Mouse (Mus musculus): ENCODE measurements around the gene Ppip5k1. TPM values are rescaled to one million over a fixed set of nuclear protein-coding genes. Genes with fewer than 3 reads are reported as not detected.
A peak's percentile ranks its signal among the peaks of the same experiment; 100 is the strongest.

Gene Ppip5k1
- polyA plus RNA-seq, 1 experiment from 2014 or later: 12.5 TPM

DNA sequence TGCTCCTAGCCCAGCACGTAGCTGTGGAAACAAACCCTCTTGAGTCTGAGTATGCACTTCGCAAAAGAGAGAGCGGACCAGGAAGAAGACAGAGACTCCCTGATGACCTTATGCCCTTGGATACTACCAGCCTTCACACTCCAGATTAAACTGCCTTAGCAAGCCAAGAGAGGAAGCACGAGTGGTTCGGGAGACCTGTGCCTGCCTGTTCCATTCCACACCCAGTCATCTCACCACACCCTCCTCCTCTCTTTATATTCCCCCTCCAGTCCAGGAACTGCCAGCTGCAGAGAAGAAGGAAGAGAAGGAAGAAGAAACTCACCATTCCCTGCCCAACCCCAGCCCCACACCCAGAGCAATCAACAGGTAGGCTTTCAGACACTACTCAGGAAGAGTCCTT is 2.3 kb upstream of the Ppip5k1 start, which contains the start of gene Ckmt1:
TSS of gene Ckmt1 (plus strand) at position 221 of the 400 bp plus-strand sequence.
- H3K27me3 ChIP-seq: peaks cover 36% of the 10 kb centered on the region
- H3K4me2 ChIP-seq: peak within 1 kb of the TSS; percentile 60
- no peak for ATAC-seq (ENCODE audit: low FRiP score)
- 64% methylated on average over 5 of the region's 5 CpGs for WGBS
- no peak within 1 kb of the TSS for H3K27ac ChIP-seq
- peak within 1 kb of the TSS; percentile 35 for H3K4me3 ChIP-seq (replicated peaks)
- peak within 1 kb of the TSS; percentile 56 for H3K9ac ChIP-seq
- peaks cover 19% of the 10 kb centered on the region for H3K4me1 ChIP-seq
- no peaks in the 10 kb centered on the region for H3K9me3 ChIP-seq
- no peaks in the 10 kb centered on the region for H3K36me3 ChIP-seq (replicated peaks)

DNA sequence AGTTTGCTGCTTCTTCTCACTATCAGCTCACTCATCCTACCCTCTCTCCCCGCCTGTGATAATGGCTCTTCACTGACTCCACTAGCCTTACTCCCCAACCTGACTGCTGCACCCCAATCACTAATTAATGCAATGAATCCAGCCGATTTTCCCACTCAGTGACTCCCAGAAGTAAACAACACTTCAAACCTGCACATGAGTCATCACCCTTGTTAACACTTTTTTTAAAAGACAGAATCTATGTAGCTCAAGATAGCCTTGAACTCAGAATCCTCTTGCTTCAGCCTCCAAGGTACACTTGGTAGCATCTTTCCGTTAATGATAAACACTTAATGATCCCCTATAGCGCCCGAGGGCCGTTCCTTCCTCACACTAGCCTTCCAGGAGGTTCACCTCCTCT is 818 bp downstream of the Ppip5k1 start:
- Histone ChIP-seq H3K36me3 (replicated peaks) (no peaks in the 10 kb centered on the region; the same call in 1 of the 2 replicates), H3K9ac (peak overlapping the region; percentile 88), H3K4me3 (replicated peaks) (peak overlapping the region; percentile 67), H3K4me1 (peaks cover 19% of the 10 kb centered on the region), H3K4me2 (peak overlapping the region; percentile 79), H3K27ac (peak overlapping the region; percentile 77; the same call in 1 of the 2 replicates), H3K9me3 (no peaks in the 10 kb centered on the region), H3K27me3 (peaks cover 29% of the 10 kb centered on the region)
- ATAC-seq (ENCODE audit: low FRiP score): no peak
- 2% methylated on average over 6 of the region's 6 CpGs for WGBS

DNA sequence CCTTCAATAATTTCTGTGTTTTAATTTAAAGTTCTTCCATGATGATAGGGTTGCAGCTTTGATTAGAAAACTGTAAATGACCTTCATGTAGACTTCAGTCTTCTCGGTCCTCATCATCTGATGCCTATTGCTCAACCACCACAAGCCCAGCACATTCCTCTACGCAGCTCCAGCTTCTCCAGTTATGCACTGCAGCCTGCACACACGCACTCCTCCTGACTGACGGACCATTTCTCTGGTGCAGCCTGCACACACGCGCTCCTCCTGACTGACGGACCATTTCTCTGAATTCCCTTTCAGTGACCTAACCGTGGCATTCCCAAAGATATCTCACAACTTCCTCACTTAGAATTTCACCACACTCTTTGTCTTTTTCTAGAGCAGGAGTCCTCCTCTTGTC is 2.0 kb downstream of the Ppip5k1 start:
- H3K27ac ChIP-seq: no peak overlapping the region
- no peak overlapping the region for H3K4me2 ChIP-seq
- peaks cover 19% of the 10 kb centered on the region for H3K27me3 ChIP-seq
- H3K9me3 ChIP-seq: no peaks in the 10 kb centered on the region
- ATAC-seq (ENCODE audit: low FRiP score): no peak
- peaks cover 11% of the 10 kb centered on the region for H3K4me1 ChIP-seq
- no peak overlapping the region for H3K4me3 ChIP-seq (replicated peaks)
- WGBS: 72% methylated on average over 8 of the region's 8 CpGs
- H3K9ac ChIP-seq: no peak overlapping the region
- no peaks in the 10 kb centered on the region; the same call in 1 of the 2 replicates for H3K36me3 ChIP-seq (replicated peaks)

DNA sequence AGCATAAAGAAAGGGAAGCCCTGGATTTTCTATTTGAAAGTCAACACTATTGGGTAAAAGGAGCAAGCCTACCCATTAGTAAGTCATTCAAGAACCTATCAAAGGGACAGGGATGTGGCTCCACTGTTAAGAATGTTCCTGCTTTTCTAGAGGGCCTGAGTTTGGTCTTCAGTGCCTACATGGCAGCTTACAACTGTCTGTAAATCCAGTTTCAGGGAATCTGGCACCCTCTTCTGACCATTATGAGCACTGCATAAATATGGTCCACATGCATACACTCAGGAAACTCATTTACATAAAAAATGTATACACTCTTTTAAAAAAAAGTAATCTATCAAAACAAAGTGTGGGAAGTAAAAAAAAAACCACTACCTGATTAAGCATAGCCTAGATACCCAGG is 16.1 kb downstream of the Ppip5k1 start:
- ATAC-seq (ENCODE audit: low FRiP score): no peak
- peaks cover 6% of the 10 kb centered on the region; the same call in 1 of the 2 replicates for H3K9me3 ChIP-seq

DNA sequence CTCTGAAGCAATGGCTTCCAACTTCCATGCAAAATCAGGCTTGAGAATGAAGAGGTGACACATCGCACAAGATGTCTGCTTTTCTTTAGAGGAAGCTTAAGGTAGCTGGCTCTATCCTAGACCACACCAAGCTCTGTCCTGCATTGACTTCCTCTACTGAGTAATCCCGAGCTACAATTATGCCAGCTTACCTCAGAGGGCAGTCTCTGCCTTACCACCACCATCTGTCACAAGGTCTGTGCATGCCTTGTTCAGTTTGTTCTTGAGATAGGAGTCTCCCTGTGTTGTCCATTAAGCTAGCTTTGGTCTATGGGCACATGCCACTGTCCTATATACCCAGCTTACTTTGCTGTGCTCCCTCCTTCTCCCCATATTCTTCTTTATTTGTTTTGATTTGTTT is 25.7 kb downstream of the Ppip5k1 start:
- Histone ChIP-seq H3K27ac (no peak overlapping the region), H3K36me3 (replicated peaks) (peaks cover 11% of the 10 kb centered on the region), H3K4me2 (no peak overlapping the region), H3K9ac (no peak overlapping the region), H3K27me3 (no peaks in the 10 kb centered on the region), H3K4me3 (replicated peaks) (no peak overlapping the region), H3K4me1 (no peaks in the 10 kb centered on the region), H3K9me3 (no peaks in the 10 kb centered on the region)
- 94% methylated on average over 2 of the region's 2 CpGs for WGBS
- ATAC-seq (ENCODE audit: low FRiP score): no peak

More for the DNA sequence above, 16.1 kb downstream of the Ppip5k1 start:
- H3K27ac ChIP-seq: no peak overlapping the region
- H3K36me3 ChIP-seq (replicated peaks): peaks cover 7% of the 10 kb centered on the region; the same call in 1 of the 2 replicates
- H3K9ac ChIP-seq: no peak overlapping the region
- no peak overlapping the region for H3K4me3 ChIP-seq (replicated peaks)
- H3K27me3 ChIP-seq: no peaks in the 10 kb centered on the region
- no peak overlapping the region for H3K4me2 ChIP-seq
- H3K4me1 ChIP-seq: no peaks in the 10 kb centered on the region

DNA sequence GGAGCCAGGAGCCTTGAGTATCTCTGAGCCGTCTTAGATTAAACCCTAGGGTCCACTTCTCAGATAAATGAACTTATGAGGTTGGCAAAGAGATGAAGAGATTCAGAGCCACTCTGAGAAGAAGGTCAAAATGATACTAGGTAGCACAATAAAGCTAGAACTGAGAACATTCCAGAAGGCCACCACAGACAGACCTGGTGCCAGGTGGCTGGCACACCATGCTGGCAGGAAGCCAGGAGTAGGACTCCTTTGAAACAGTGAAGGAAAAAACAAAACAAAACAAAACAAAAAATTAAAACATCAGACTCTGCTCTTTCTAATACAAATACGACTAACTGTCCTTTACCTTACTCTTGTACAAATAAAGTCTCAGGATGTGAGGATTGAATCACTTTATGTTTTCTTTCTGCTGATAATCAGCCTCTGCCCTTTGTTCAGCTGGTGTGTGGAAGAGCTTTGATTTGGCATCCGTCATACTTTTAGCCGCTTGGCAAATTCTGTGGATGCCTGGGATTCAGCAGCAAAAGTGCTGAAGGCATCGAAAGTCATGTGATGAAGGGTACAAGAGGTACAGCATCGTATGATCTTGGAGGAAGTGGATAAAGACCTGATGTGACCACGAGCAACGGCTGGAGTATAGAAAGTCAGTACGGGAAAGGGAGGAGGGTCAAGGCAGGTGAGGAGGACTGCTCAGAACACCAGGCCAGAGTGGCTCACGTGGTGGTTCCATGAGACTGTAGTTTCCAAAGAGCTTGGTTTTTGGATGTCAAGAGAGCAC is 31.3 kb downstream of the Ppip5k1 start:
- Histone ChIP-seq H3K27me3 (no peaks in the 10 kb centered on the region), H3K4me3 (replicated peaks) (no peak overlapping the region), H3K36me3 (replicated peaks) (peaks cover 8% of the 10 kb centered on the region; the same call in 1 of the 2 replicates), H3K9me3 (no peaks in the 10 kb centered on the region), H3K4me2 (no peak overlapping the region), H3K4me1 (no peaks in the 10 kb centered on the region), H3K27ac (no peak overlapping the region), H3K9ac (no peak overlapping the region)
- no peak for ATAC-seq (ENCODE audit: low FRiP score)
- WGBS: 90% methylated on average over 10 of the region's 10 CpGs

DNA sequence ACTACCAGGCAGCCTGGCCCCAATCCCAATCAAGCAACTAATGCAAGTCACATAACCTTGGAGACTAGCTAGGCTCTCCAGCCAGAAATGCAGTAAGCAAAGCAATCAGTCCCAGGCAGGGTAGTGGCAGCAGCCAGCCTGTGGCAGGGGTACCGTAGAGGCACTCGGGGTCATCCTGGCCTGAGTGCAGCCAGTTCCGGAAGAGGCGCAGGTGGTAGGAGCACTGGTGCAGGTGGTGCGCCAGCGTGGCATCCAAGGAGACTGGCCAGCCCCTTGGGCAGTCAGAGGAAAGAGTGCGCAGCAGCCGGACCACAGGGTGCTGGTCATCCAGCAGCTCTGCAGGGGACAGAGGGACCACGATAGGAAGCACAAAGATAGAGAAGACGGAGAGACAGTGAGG is 32.2 kb downstream of the Ppip5k1 start:
- Histone ChIP-seq H3K36me3 (replicated peaks) (peaks cover 8% of the 10 kb centered on the region; the same call in 1 of the 2 replicates), H3K9ac (no peak overlapping the region), H3K4me3 (replicated peaks) (no peak overlapping the region), H3K27me3 (no peaks in the 10 kb centered on the region), H3K9me3 (no peaks in the 10 kb centered on the region), H3K4me1 (no peaks in the 10 kb centered on the region), H3K27ac (no peak overlapping the region), H3K4me2 (no peak overlapping the region)
- no peak for ATAC-seq (ENCODE audit: low FRiP score)
- 92% methylated on average over 10 of the region's 10 CpGs for WGBS

DNA sequence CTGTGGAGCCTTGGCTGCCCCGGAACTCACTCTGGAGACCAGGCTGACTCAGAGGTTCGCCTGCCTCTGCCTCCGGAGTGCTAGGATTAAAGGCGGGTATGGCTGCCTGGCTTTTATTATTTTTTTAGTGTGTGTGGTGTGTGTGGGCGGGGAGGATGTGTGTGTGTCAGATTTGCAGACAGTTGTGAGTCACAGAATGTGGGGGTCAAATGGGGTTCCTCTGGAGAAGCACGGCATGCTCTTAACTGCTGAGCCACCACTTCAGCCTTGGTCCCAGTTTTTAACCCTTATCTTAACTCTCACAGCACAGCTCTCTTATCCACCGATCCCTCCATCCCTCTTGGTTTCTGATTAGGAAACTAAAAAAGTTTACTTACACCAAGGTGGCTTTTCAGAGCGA is 38.9 kb downstream of the Ppip5k1 start:
- Histone ChIP-seq H3K9ac (no peak overlapping the region), H3K4me3 (replicated peaks) (no peak overlapping the region), H3K4me2 (no peak overlapping the region), H3K36me3 (replicated peaks) (peaks cover 13% of the 10 kb centered on the region; the same call in 1 of the 2 replicates), H3K27me3 (no peaks in the 10 kb centered on the region), H3K27ac (no peak overlapping the region), H3K9me3 (no peaks in the 10 kb centered on the region), H3K4me1 (no peaks in the 10 kb centered on the region)
- 85% methylated on average over 8 of the region's 8 CpGs for WGBS
- no peak for ATAC-seq (ENCODE audit: low FRiP score)

DNA sequence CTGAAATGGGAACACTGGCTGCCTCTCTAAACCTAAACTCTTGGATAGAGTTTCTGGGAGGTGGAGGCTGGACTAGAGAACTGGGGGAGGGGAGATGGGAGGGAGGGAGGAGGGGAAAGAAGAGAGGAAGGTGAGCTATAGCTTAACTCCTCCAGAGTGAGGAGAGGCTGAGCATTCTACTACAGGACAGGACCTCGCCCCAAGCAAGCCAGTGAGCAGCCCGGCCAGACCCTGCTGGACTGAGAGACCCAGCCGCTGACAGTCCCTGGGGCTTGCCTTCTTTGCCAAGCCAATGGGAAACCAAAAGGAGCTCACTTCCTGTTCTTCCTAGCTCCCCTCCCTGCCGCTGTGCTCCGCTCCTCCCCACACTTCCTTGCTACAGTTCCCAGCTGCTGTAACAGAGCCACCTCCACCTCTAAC is 46.2 kb downstream of the Ppip5k1 start:
- Histone ChIP-seq H3K9me3 (no peaks in the 10 kb centered on the region), H3K36me3 (replicated peaks) (peaks cover 58% of the 10 kb centered on the region), H3K4me2 (no peak overlapping the region), H3K27ac (0 out of 2 replicates have a peak overlapping the region, but pooled peaks have one; percentile 5), H3K9ac (no peak overlapping the region), H3K27me3 (no peaks in the 10 kb centered on the region), H3K4me3 (replicated peaks) (no peak overlapping the region), H3K4me1 (no peaks in the 10 kb centered on the region)
- ATAC-seq (ENCODE audit: low FRiP score): no peak
- WGBS: 52% methylated on average over 5 of the region's 5 CpGs

DNA sequence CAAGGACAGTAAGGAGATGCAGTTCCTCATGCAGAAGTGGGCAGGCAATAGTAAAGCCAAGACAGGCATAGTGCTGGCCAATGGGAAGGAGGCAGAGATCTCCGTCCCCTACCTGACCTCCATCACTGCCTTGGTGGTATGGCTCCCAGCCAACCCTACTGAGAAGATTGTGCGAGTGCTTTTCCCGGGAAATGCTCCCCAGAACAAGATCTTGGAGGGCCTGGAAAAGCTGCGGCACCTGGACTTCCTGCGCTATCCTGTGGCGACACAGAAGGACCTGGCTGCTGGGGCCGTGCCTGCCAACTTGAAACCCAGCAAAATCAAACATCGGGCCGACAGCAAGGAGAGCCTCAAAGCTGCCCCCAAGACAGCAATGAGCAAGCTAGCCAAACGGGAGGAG is 55.2 kb downstream of the Ppip5k1 start:
- ATAC-seq (ENCODE audit: low FRiP score): no peak
- Histone ChIP-seq H3K27ac (no peak overlapping the region), H3K9ac (no peak overlapping the region), H3K36me3 (replicated peaks) (peaks cover 66% of the 10 kb centered on the region), H3K27me3 (peaks cover 10% of the 10 kb centered on the region; the same call in 1 of the 2 replicates), H3K4me1 (peaks cover 37% of the 10 kb centered on the region), H3K4me2 (no peak overlapping the region), H3K9me3 (no peaks in the 10 kb centered on the region), H3K4me3 (replicated peaks) (no peak overlapping the region)
- WGBS: 92% methylated on average over 10 of the region's 10 CpGs

DNA sequence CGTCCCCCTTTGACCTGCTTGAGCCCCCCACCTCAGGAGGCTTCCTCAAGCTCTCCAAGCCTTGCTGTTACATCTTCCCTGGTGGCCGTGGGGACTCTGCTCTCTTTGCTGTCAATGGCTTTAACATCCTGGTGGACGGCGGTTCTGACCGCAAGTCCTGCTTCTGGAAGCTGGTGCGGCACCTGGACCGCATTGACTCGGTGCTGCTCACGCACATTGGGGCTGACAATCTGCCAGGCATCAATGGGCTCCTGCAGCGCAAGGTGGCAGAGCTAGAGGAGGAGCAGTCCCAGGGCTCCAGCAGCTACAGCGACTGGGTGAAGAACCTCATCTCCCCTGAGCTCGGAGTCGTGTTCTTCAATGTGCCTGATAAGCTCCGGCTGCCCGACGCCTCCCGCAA is 55.7 kb downstream of the Ppip5k1 start:
- H3K9ac ChIP-seq: no peak overlapping the region
- H3K4me1 ChIP-seq: peaks cover 43% of the 10 kb centered on the region
- H3K4me3 ChIP-seq (replicated peaks): no peak overlapping the region
- H3K27ac ChIP-seq: no peak overlapping the region
- 89% methylated on average over 17 of the region's 17 CpGs for WGBS
- no peaks in the 10 kb centered on the region for H3K9me3 ChIP-seq
- H3K27me3 ChIP-seq: peaks cover 10% of the 10 kb centered on the region; the same call in 1 of the 2 replicates
- H3K4me2 ChIP-seq: no peak overlapping the region
- H3K36me3 ChIP-seq (replicated peaks): peaks cover 61% of the 10 kb centered on the region
- no peak for ATAC-seq (ENCODE audit: low FRiP score)

DNA sequence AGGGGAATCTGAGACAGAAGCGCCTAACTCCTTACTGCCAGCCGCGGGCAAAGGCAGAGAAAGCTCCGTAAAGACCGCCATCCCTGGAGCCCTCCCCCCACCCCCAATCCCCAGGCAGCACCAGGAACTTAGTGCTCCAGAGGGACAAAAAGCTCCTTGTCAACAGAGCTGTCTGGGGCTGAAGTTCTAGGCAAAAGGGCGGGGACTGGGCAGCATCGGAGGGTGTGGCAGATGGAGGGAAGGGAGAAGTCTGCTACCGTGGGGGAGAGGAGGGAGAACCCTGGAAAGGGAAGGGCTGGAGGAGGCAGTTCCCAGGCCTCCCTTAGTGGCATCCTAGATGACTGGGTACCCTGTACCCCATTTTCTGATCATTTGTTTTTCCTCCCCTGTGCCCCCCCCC is 57.1 kb downstream of the Ppip5k1 start:
- peak overlapping the region; percentile 63 for H3K9ac ChIP-seq
- peaks cover 10% of the 10 kb centered on the region; the same call in 1 of the 2 replicates for H3K27me3 ChIP-seq
- peak overlapping the region; percentile 69 for H3K4me2 ChIP-seq
- no peaks in the 10 kb centered on the region for H3K9me3 ChIP-seq
- H3K4me1 ChIP-seq: peaks cover 51% of the 10 kb centered on the region
- 5% methylated on average over 8 of the region's 8 CpGs for WGBS
- ATAC-seq (ENCODE audit: low FRiP score): no peak
- peak overlapping the region; percentile 85; the same call in 1 of the 2 replicates for H3K27ac ChIP-seq
- H3K4me3 ChIP-seq (replicated peaks): peak overlapping the region; percentile 50
- peaks cover 47% of the 10 kb centered on the region for H3K36me3 ChIP-seq (replicated peaks)

DNA sequence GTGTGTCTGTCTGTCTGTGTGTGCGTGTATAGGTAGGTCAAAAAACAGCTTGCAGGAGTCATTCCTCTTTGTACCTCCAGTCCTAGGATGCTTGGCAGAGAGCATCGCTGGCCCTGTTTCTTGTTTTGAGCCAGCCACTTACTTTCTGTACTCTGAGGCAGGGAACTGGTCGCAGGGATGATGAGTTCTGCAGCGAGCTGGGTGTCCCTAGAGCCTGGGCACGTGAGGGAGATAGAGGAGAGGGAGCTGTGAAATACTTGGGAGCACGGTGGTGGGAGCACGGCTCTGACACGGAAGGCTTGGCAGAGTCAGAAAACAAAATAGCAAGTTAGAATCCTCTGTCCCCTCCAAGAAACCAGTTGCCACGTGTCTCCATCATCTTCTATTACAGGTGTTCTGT is 57.5 kb downstream of the Ppip5k1 start:
- 8% methylated on average over 9 of the region's 9 CpGs for WGBS
- Histone ChIP-seq H3K4me1 (peaks cover 51% of the 10 kb centered on the region), H3K27me3 (peaks cover 10% of the 10 kb centered on the region; the same call in 1 of the 2 replicates)

More for the DNA sequence above, 57.5 kb downstream of the Ppip5k1 start:
- H3K4me3 ChIP-seq (replicated peaks): peak overlapping the region; percentile 50
- H3K9ac ChIP-seq: peak overlapping the region; percentile 63
- H3K27ac ChIP-seq: peak overlapping the region; percentile 85
- H3K9me3 ChIP-seq: no peaks in the 10 kb centered on the region
- peaks cover 43% of the 10 kb centered on the region for H3K36me3 ChIP-seq (replicated peaks)
- ATAC-seq (ENCODE audit: low FRiP score): no peak
- H3K4me2 ChIP-seq: peak overlapping the region; percentile 69
